Mouse (Mus musculus) spleen, postnatal 0 days (tissue): Measurements from ENCODE around the gene Dnajb6. TPM values are rescaled to one million over a fixed set of nuclear protein-coding genes. Genes with fewer than 3 reads are reported as not detected.

Source experiments
- polyA plus RNA-seq: library from polyadenylated mRNA; unstranded; fragments of >200 nt; fragmentation: Nextera tagmentation; extraction: Ambion mirVana; gene quantifications from 2 replicates; pipeline ENCODE4 v1.2.1, GENCODE M21; 2015

Gene Dnajb6
- polyA plus RNA-seq: 108 and 111 TPM in 2 replicates

DNA sequence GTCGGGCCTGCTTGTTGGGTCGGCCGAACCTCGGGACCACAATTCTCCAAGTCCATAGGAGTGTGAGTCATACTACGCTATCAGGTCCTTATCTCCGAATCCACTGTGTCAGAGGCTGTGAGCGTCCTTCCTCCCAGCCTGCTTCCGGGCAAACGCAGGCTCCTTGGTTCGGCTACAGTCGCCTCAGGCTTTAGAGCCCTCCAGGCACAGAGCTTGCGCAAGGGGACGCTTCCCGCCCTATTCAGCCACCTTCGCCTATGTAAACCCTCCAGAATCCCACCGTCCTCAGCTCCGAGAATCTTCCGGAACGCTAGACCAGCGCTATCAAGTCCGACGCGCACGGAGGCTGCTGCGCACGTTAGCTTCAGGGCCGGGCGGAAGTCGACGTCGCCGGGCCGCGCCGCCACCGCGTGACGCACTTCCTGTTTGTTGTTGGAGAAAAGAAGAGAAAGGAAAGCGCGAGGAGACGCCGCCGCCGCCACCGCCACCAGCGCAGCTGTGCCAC, at the start of gene Dnajb6, which contains the start of gene Gm5129:
Gene Dnajb6 (plus strand): TSS at position 132 of the 505 bp plus-strand sequence.
Gene Gm5129 (minus strand): TSS at position 380 of the 505 bp plus-strand sequence.

Other genes starting within 250 kb of the Dnajb6 start
- gene Ube3c, start 166.4 kb upstream of the Dnajb6 start, polyA plus RNA-seq: 13.0 and 13.4 TPM in 2 replicates
- gene Gm5129, start 248 bp downstream of the Dnajb6 start, polyA plus RNA-seq: not detected in 2 replicates